Mouse (Mus musculus) liver, embryonic 16.5 days (tissue): ENCODE measurements at regions not wholly inside any gene's neighbourhood (a gene's known extent, or its start where the extent isn't known, plus 50 kb on each side); places are given as distances from the start of the nearest gene placed in this dataset.

Source experiments
- ATAC-seq: fragments of 200-750 bp; cut with Nextera tagmentation; 2 replicates; pipeline ENCODE4 v1.8.0; 2017; ENCODE audit warnings: low read depth, mild to moderate bottlenecking, moderate number of reproducible peaks, moderate library complexity
- H3K27ac ChIP-seq: fragments of 300-500 bp; sonication (generic); 2 replicates; pipeline ENCODE4 v1.5.1; 2014; ENCODE audit warnings: mild to moderate bottlenecking, low read length
- H3K27me3 ChIP-seq: fragments of 300-500 bp; sonication (generic); 2 replicates; pipeline ENCODE4 v1.6.1; 2014; ENCODE audit warnings: low read depth, low read length, mixed read lengths; ENCODE audit not compliant: control insufficient read depth, insufficient read depth
- H3K36me3 ChIP-seq: fragments of 300-500 bp; sonication (generic); 2 replicates; pipeline ENCODE4 v1.6.1; 2014; ENCODE audit warnings: mild to moderate bottlenecking; ENCODE audit not compliant: control insufficient read depth, insufficient read depth
- H3K4me1 ChIP-seq: fragments of 300-500 bp; sonication (generic); 2 replicates; pipeline ENCODE4 v1.6.1; 2014; ENCODE audit warnings: low read depth, low read length, mixed read lengths; ENCODE audit not compliant: control insufficient read depth
- H3K4me2 ChIP-seq: fragments of 300-500 bp; sonication (generic); 2 replicates; pipeline ENCODE4 v1.6.1; 2014; ENCODE audit warnings: low read depth, low read length, mixed read lengths
- H3K4me3 ChIP-seq: fragments of 300-500 bp; sonication (generic); 2 replicates; pipeline ENCODE4 v1.5.1; 2014; ENCODE audit warnings: low read depth, mild to moderate bottlenecking, low read length
- H3K9ac ChIP-seq: fragments of 300-500 bp; sonication (generic); 2 replicates; pipeline ENCODE4 v1.6.1; 2014; ENCODE audit warnings: low read depth, low read length
- H3K9me3 ChIP-seq: fragments of 300-500 bp; sonication (generic); replicated peaks from 2 replicates; pipeline ENCODE4 v1.6.1; 2016; ENCODE audit warnings: low read length; ENCODE audit not compliant: control insufficient read depth
- WGBS: fragments of 180-500 bp; shearing (Covaris S2); extraction: QIAGEN DNeasy Blood & Tissue Kit; methylation state at CpG from one replicate; pipeline ENCODE4 v1.1.7; 2014; ENCODE audit not compliant: insufficient replicate concordance; 5-methylcytosine and 5-hydroxymethylcytosine counted together

DNA sequence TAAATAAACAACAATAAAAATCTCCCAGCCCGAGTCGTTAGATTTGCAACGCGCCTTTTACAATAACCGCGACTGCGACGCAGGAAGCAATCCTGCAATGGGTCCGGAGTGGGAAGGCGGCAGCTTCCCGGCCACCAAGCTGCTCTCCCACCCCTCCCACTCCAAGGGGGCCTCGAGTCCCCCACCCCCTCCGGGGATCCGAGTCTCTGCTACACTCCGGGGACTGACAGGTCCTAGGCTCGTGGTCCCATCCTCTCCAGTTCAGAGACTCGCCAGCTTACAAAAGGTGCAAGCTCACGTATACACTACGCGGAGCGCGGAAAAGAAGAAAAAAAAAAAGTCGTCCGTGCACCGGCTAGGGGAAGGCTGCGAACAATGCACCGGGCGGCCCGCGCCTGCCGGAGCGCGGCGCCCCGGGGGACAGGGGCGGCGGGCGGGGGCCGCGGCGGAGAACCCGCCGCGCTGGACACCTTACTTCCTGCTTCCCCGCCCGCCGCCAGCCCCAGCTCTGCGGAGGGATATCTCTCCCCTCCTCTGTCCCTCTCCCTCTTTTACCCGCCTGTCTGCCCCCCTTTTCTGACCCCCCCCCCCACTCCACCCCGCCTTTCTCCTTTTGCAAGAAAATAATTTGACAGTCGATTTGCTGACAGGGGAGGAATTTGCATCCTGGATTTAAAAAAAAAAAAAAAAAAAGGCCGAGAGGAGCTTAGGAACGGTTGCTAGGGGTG, 130.0 kb upstream of the Ubr2 start:
- Histone ChIP-seq H3K9me3 (no peaks in the 10 kb centered on the region), H3K36me3 (no peaks in the 10 kb centered on the region), H3K9ac (peak overlapping the region; percentile 47), H3K4me2 (peak overlapping the region; percentile 85), H3K27me3 (peaks cover 43% of the 10 kb centered on the region), H3K27ac (peak overlapping the region; percentile 50), H3K4me1 (peaks cover 5% of the 10 kb centered on the region; the same call in 1 of the 2 replicates), H3K4me3 (peak overlapping the region; percentile 62)
- WGBS = under 1% methylated on average over 42 of the region's 53 CpGs
- peak; percentile 30 for ATAC-seq

DNA sequence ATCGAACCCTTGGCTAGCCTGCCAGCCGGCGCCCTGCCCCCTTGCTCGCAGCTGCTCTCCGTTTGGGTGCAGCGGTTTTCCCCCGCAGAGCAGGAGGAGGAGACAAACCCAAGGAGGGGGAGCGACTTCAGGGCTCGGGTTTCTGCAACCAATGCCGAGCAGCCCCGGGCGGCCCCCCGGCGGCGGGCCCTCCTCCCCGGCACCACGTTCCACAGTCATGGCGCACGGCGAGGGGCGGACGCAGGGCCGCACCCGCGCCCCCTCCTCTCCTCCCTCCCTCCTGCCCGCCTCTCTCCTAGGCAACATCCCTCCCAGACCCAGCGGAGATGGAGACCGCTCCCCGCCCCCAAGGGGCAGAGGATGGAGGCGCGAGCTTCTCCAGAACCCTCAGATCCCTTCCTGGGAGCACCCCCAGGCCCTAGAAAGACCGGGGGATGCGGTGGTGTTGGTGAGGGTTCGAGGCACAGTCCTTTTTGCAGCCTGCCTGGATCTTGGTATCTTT, 129.4 kb upstream of the Ubr2 start:
- 0 out of 2 replicates have a peak overlapping the region, but pooled peaks have one; percentile 9 for H3K9ac ChIP-seq
- H3K36me3 ChIP-seq = no peaks in the 10 kb centered on the region
- WGBS = under 1% methylated on average over 21 of the region's 34 CpGs
- H3K27ac ChIP-seq = peak overlapping the region; percentile 50; the same call in 1 of the 2 replicates
- H3K4me3 ChIP-seq = peak overlapping the region; percentile 62
- no peaks in the 10 kb centered on the region for H3K9me3 ChIP-seq
- peak overlapping the region; percentile 85 for H3K4me2 ChIP-seq
- peaks cover 43% of the 10 kb centered on the region for H3K27me3 ChIP-seq
- ATAC-seq = peak; percentile 76
- peaks cover 5% of the 10 kb centered on the region; the same call in 1 of the 2 replicates for H3K4me1 ChIP-seq

DNA sequence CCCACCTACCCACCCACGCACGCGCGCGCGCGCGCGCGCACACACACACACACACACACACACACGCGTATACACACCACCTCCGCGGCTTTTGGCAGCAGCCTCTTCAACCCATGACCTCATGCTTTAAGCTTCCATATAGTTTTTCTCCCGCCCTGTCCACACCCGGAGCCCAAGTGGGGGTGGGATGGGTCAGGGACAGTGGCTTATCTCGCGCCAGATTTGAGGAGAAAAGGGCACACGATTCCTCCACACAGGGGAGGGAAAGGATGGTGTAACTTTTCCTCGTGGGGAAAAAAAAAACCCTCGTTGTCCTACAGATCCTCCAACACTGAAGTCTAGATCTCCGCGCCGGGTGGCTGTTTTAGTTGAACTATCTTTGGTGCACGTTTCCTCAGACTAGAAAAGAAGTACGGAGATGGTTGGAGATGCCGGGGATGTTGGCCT, 128.8 kb upstream of the Ubr2 start:
- Histone ChIP-seq H3K27ac (no peak overlapping the region), H3K9me3 (no peaks in the 10 kb centered on the region), H3K4me1 (peaks cover 5% of the 10 kb centered on the region; the same call in 1 of the 2 replicates), H3K27me3 (peaks cover 43% of the 10 kb centered on the region), H3K36me3 (no peaks in the 10 kb centered on the region), H3K4me2 (peak overlapping the region; percentile 85), H3K4me3 (peak overlapping the region; percentile 62), H3K9ac (no peak overlapping the region)
- under 1% methylated on average over 15 of the region's 27 CpGs for WGBS
- no peak for ATAC-seq

DNA sequence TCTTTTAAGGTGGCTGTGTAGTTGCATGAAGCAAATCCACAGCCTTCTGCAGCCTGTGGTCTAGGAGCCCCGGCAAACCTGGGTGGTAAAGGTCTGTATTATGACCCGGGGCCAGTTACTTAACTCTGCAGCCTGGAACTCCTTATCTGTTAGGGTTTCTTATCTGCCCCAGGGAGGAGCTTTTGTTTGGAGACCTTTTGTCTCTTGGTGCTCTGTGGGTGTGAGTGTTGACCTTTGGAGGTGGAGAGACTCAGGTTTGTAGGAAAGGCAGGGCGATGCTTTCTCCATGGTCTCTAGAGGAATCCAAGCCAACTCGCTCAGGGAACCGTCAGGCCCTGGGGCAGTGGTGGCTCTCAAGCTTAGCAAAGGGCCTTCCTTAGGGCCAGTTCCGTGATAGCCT, 127.8 kb upstream of the Ubr2 start:
- no peak overlapping the region for H3K27ac ChIP-seq
- H3K9me3 ChIP-seq = no peaks in the 10 kb centered on the region
- H3K27me3 ChIP-seq = peaks cover 43% of the 10 kb centered on the region
- H3K4me3 ChIP-seq = no peak overlapping the region
- no peak for ATAC-seq
- H3K4me2 ChIP-seq = no peak overlapping the region
- 27% methylated on average over 6 of the region's 6 CpGs for WGBS
- no peaks in the 10 kb centered on the region for H3K36me3 ChIP-seq
- H3K4me1 ChIP-seq = peaks cover 5% of the 10 kb centered on the region; the same call in 1 of the 2 replicates
- no peak overlapping the region for H3K9ac ChIP-seq

DNA sequence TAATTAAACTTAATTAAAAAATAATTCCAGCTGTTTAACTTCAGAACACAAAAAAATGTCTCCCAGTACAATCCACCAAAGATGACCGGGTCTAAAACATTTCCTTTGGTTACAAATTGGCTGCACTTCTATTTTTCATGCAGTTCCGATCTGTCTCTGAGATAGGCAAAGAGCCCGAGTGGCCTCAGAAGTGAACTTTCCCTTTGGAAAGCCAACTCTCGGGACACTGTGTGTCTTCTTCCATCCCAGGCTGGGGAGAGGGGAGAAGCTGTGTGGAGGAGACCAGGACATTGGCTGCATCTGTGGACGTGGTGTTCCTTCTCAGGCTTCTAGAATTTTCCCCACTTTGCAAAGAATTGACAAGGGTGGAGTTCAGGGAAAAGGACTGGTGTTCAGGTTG, 125.0 kb upstream of the Ubr2 start:
- no peaks in the 10 kb centered on the region for H3K36me3 ChIP-seq
- H3K9me3 ChIP-seq = no peaks in the 10 kb centered on the region
- peaks cover 5% of the 10 kb centered on the region; the same call in 1 of the 2 replicates for H3K4me1 ChIP-seq
- no peak overlapping the region for H3K4me3 ChIP-seq
- 62% methylated on average over 5 of the region's 5 CpGs for WGBS
- no peak overlapping the region for H3K4me2 ChIP-seq
- H3K27me3 ChIP-seq = peaks cover 23% of the 10 kb centered on the region
- no peak overlapping the region for H3K27ac ChIP-seq
- no peak for ATAC-seq
- no peak overlapping the region for H3K9ac ChIP-seq

DNA sequence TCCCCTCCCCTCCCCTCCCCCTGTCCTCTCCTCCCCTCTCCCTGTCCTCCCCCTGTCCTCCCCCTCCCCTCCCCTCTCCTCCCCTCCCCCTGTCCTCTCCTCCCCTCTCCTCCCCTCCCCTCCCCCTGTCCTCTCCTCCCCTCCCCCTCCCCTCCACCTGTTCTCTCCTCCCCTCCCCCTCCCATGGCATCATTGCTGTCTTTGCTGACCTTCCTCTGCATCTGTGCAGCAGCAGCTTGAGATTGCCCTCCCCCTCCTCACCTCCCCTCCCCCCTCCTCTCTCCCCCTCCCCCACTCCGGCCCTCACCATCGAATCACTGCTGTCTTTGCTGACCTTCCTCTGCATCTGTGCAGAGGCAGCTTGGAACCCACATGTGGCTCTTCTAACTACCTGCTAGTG, 123.4 kb upstream of the Ubr2 start:
- H3K27me3 ChIP-seq = peaks cover 7% of the 10 kb centered on the region
- H3K4me2 ChIP-seq = no peak overlapping the region
- no peaks in the 10 kb centered on the region for H3K36me3 ChIP-seq
- peaks cover 5% of the 10 kb centered on the region; the same call in 1 of the 2 replicates for H3K4me1 ChIP-seq
- WGBS = 28% methylated on average over 2 of the region's 2 CpGs
- H3K9ac ChIP-seq = no peak overlapping the region
- no peak overlapping the region for H3K4me3 ChIP-seq
- no peak for ATAC-seq
- H3K27ac ChIP-seq = no peak overlapping the region
- no peaks in the 10 kb centered on the region for H3K9me3 ChIP-seq

DNA sequence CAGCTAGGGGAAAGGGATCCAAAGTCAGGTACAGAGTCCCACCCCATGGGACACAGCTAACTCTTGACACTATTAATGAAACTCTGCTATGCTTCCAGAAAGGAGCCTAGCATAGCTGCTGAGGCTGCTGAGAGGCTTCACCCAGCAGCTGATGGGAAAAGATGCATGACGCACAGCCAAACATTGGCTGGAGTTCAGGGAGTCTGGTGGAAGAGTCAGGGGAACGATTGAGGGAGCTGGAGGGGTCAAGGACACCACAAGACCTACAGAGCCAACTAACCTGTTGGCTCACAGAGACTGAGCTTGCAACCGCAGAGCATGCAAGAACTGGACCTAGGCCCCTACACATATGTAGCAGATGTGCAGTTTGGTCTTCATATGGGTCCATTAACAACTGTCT, 117.2 kb upstream of the Ubr2 start:
- ATAC-seq = no peak
- 66% methylated on average over 3 of the region's 3 CpGs for WGBS

DNA sequence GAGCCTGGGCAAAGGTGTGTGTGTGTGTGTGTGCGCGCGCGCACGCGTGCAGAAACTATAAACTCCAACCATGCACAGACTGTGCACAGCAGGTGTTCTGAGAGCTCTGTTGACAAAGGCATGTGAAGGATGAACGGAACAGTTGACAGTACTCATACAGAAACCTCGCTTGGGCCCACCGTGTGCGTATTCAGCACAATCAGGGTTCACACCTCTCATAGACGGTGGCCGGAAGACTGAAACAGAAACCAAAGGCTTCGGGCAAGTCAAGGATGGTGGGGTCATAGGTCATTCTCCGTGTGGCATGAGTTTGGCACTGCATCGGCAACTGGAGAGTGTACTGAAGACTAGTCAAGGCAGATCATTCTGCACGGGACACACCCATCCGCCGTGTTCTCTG, 113.2 kb upstream of the Ubr2 start:
- Histone ChIP-seq H3K4me3 (no peak overlapping the region), H3K9me3 (no peaks in the 10 kb centered on the region), H3K27ac (no peak overlapping the region), H3K9ac (no peak overlapping the region), H3K36me3 (no peaks in the 10 kb centered on the region), H3K4me2 (no peak overlapping the region), H3K27me3 (no peaks in the 10 kb centered on the region), H3K4me1 (no peaks in the 10 kb centered on the region)
- ATAC-seq = no peak
- WGBS = 80% methylated on average over 18 of the region's 18 CpGs

More for the DNA sequence above, 117.2 kb upstream of the Ubr2 start:
- Histone ChIP-seq H3K36me3 (no peaks in the 10 kb centered on the region), H3K9ac (no peak overlapping the region), H3K4me1 (no peaks in the 10 kb centered on the region), H3K4me3 (no peak overlapping the region), H3K9me3 (no peaks in the 10 kb centered on the region), H3K27me3 (no peaks in the 10 kb centered on the region), H3K27ac (no peak overlapping the region), H3K4me2 (no peak overlapping the region)

DNA sequence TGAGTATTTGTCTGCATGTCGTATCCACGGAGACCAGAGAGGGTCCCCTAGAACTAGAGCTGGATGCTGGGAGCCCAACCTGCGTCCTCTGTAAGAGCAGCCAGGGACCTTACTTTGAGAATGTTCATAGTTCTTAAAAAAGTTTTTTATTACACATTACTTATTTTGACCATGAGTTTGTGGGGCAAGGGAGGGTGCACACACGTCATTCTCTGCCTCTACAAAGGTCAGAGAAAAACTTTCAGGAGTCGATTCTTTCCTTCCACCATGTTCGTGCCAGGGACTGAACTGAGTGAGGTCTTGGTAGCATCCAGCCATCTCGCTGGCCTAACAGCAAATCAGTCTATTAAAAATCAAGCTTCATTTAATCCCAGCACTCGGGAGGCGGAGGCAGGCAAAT, 111.9 kb upstream of the Ubr2 start:
- ATAC-seq = no peak
- 61% methylated on average over 9 of the region's 9 CpGs for WGBS
- no peak overlapping the region for H3K27ac ChIP-seq

More for the DNA sequence above, 111.9 kb upstream of the Ubr2 start:
- Histone ChIP-seq H3K36me3 (no peaks in the 10 kb centered on the region), H3K4me2 (no peak overlapping the region), H3K4me1 (no peaks in the 10 kb centered on the region), H3K9ac (no peak overlapping the region), H3K27me3 (no peaks in the 10 kb centered on the region), H3K4me3 (no peak overlapping the region), H3K9me3 (no peaks in the 10 kb centered on the region)
